Mouse (Mus musculus) T-helper 1 cell (primary cell): ENCODE measurements at regions not wholly inside any gene's neighbourhood (a gene's known extent, or its start where the extent isn't known, plus 50 kb on each side); places are given as distances from the start of the nearest gene placed in this dataset.

Source experiments
- in situ Hi-C: fragments of 300-600 bp; cut with MboI, MseI; formaldehyde crosslinking; loops from one replicate; pipeline ENCODE4 v1.15.1; 2025; ENCODE audit warnings: high pct_unique_total_duplicates

DNA sequence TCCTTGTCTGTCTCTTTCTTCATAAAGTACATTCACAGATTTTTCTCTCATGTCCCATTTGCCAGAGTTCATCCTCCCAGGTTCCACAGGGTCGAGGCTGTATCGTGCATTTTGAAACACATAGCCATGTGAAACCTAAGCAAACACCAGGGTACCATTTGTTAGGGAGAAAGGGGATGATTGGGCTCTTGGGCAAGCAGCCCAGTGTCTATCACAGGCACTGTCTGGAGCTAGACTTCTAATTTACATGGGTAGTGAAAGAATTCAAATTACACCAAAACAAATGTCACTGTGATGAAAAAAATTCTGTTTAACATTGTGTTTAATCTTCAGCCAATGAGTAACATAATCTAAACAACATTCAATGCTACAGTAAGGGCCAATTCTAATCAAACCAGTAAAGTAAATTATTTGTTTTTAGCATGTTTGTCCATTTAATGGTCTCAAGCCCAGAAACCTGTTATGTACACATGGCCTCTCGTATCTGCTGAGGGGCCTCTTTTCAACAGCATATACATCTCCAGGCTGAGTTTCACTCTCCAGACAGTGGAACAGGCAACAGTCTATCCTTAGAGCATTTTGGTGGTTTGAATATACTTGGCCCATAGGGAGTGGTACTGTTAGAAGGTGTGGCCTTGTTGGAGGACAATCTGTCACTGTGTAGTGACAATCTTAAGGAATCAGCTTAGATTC lies 112.3 kb upstream of the Pdha1 start:
- in situ Hi-C loops: no loop called here

DNA sequence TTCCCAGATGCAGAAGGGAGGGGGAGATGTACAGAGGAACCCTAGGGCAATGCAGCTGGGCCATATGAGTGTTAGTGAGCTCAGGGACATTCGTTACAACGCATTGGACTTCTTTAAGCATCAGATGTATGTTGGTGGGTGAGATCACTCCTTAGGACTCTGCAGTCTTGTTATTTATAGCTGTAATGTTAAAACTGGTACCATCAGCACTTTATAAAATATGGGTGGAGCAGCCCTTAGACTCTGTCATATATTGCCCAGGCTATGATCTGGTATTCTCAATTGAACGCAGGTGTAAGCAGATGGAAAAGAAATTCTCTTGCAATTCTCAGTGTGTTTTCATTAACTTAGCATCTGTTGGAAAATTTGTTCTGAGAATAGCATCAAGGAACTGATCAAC lies 68.2 kb upstream of the Pdha1 start:
- in situ Hi-C loops: loop anchor here (25.0 kb wide), 1 partner anchor 1844 kb away; no protein-coding TSS in a partner anchor
